Mouse (Mus musculus): Measurements from ENCODE around the gene Nfe2l2.

Gene Nfe2l2

GRCm38 (mm10) chr2:75704234-75705161 is at the start of gene Nfe2l2:
Gene Nfe2l2 (minus strand): TSS chr2:75704641.
- peak; percentile 99 for DNase-seq (ENCODE audit: low spot score in 2 of 2)

- no peak for DNase-seq (ENCODE audit: low spot score in 2 of 2)
Measured at GRCm38 (mm10) chr2:75752306-75753175, 48.1 kb upstream of the Nfe2l2 start.

- no peak for DNase-seq (ENCODE audit: low spot score in 2 of 2)
Measured at GRCm38 (mm10) chr2:75751896-75752295, 47.5 kb upstream of the Nfe2l2 start.

- DNase-seq (ENCODE audit: low spot score in 2 of 2): no peak
Measured at GRCm38 (mm10) chr2:75750869-75751268, 46.4 kb upstream of the Nfe2l2 start.

GRCm38 (mm10) chr2:75750043-75750718 is 45.7 kb upstream of the Nfe2l2 start:
- DNase-seq (ENCODE audit: low spot score in 2 of 2): no peak

- DNase-seq (ENCODE audit: low spot score in 2 of 2): no peak
Measured at GRCm38 (mm10) chr2:75748841-75749240, 44.4 kb upstream of the Nfe2l2 start.

- DNase-seq (ENCODE audit: low spot score in 2 of 2): peak in 1 of 2 experiments; percentile 7
Measured at GRCm38 (mm10) chr2:75737006-75737503, 32.6 kb upstream of the Nfe2l2 start.

GRCm38 (mm10) chr2:75734196-75734865 is 29.9 kb upstream of the Nfe2l2 start:
- peak in 1 of 2 experiments; percentile 16 for DNase-seq (ENCODE audit: low spot score in 2 of 2)

- peak; percentile 31 to 41 for DNase-seq (ENCODE audit: low spot score in 2 of 2)
Measured at GRCm38 (mm10) chr2:75733177-75733576, 28.7 kb upstream of the Nfe2l2 start.

GRCm38 (mm10) chr2:75731929-75732328 is 27.5 kb upstream of the Nfe2l2 start:
- DNase-seq (ENCODE audit: low spot score in 2 of 2): no peak

- peak; percentile 44 to 59 for DNase-seq (ENCODE audit: low spot score in 2 of 2)
Measured at GRCm38 (mm10) chr2:75731233-75731651, 26.8 kb upstream of the Nfe2l2 start.

- DNase-seq (ENCODE audit: low spot score in 2 of 2): peak; percentile 53 to 68
Measured at GRCm38 (mm10) chr2:75730052-75730451, 25.6 kb upstream of the Nfe2l2 start.

GRCm38 (mm10) chr2:75724863-75725445 is 20.5 kb upstream of the Nfe2l2 start:
- no peak for DNase-seq (ENCODE audit: low spot score in 2 of 2)

GRCm38 (mm10) chr2:75723481-75723880 is 19.0 kb upstream of the Nfe2l2 start:
- no peak for DNase-seq (ENCODE audit: low spot score in 2 of 2)

GRCm38 (mm10) chr2:75722893-75723292 is 18.5 kb upstream of the Nfe2l2 start:
- no peak for DNase-seq (ENCODE audit: low spot score in 2 of 2)

- DNase-seq (ENCODE audit: low spot score in 2 of 2): no peak
Measured at GRCm38 (mm10) chr2:75720236-75721027, 16.0 kb upstream of the Nfe2l2 start.

- DNase-seq (ENCODE audit: low spot score in 2 of 2): no peak
Measured at GRCm38 (mm10) chr2:75719331-75719869, 15.0 kb upstream of the Nfe2l2 start.

- DNase-seq (ENCODE audit: low spot score in 2 of 2): no peak
Measured at GRCm38 (mm10) chr2:75716046-75717016, 11.9 kb upstream of the Nfe2l2 start.

All from heart, adult 9 months (tissue).